In genomic region chr1:183133440-183133839, GRCm38 (mm10) we compare ENCODE assay signal across 28 mouse cellular contexts.
DNase-seq lines count a peak whose midpoint lies in the region; ATAC-seq and TF ChIP-seq lines count a peak whose summit lies in the region.
"Had no signal": no experiment of that assay in that cellular context is flagged by ENCODE, and none has a peak within 500 bp of the region (broad histone marks: within the 10 kb centered on the region; RNA-seq: fewer than 3 reads in every experiment).

No protein-coding gene starts in this region.

- H3K4me2 ChIP-seq in forebrain, embryonic 14.5 days (ENCODE audit: low read length), result no peak overlapping the region
- no peak overlapping the region for H3K4me2 ChIP-seq in lung, embryonic 16.5 days (ENCODE audit: low read depth, low read length)
- H3K4me2 ChIP-seq in stomach, postnatal 0 days (replicated peaks; ENCODE audit: low read depth), result no peak overlapping the region
- H3K4me2 ChIP-seq: embryonic facial prominence, embryonic 13.5 days; forebrain, embryonic 13.5 days; heart, embryonic 11.5 days; hindbrain, embryonic 13.5 days; midbrain, embryonic 12.5 days; neural tube, embryonic 12.5 days had no signal

- no peak overlapping the region for H3K9ac ChIP-seq in forebrain, embryonic 14.5 days (ENCODE audit: low read length)
- H3K9ac ChIP-seq in lung, embryonic 16.5 days (ENCODE audit: low read length), result no peak overlapping the region
- no peak overlapping the region for H3K9ac ChIP-seq in stomach, postnatal 0 days (ENCODE audit: low read length)
- H3K9ac ChIP-seq: embryonic facial prominence, embryonic 13.5 days; forebrain, embryonic 13.5 days; hindbrain, embryonic 13.5 days; liver, embryonic 13.5 days; midbrain, embryonic 12.5 days; neural tube, embryonic 12.5 days had no signal

- H3K36me3 ChIP-seq in forebrain, embryonic 14.5 days (ENCODE audit: control insufficient read depth, insufficient read depth, low read length), result peaks cover 5% of the 10 kb centered on the region; the same call in 1 of the 2 replicates
- H3K36me3 ChIP-seq in forebrain, embryonic 10.5 days (replicated peaks), result peaks cover 3% of the 10 kb centered on the region
- no peaks in the 10 kb centered on the region for H3K36me3 ChIP-seq in lung, embryonic 16.5 days (ENCODE audit: control insufficient read depth, insufficient read depth, low read length)
- H3K36me3 ChIP-seq in stomach, postnatal 0 days (ENCODE audit: control insufficient read depth, insufficient read depth, low read length), result no peaks in the 10 kb centered on the region
- H3K36me3 ChIP-seq: midbrain, embryonic 12.5 days; neural tube, embryonic 12.5 days had no signal

- TF ChIP-seq POLR2A in embryonic fibroblast, embryonic 13.5 days (IDR thresholded peaks at IDR 0.05; ENCODE audit: low read depth, low read length), result no peak

- ATAC-seq in forebrain, embryonic 14.5 days, result no peak
- ATAC-seq in lung, embryonic 16.5 days (ENCODE audit: low read depth), result peak; percentile 72
- ATAC-seq in stomach, postnatal 0 days (ENCODE audit: low FRiP score, low TSS enrichment), result peak; percentile 18; the same call in 1 of the 2 replicates
- ATAC-seq in erythroid progenitor cell, adult 5-6 weeks (replicated peaks; ENCODE audit: low FRiP score, poor library complexity, severe bottlenecking), result no peak
- ATAC-seq: forebrain, embryonic 13.5 days had no signal

- no peak for TF ChIP-seq CTCF in embryonic fibroblast, embryonic 13.5 days (IDR thresholded peaks at IDR 0.05; ENCODE audit: borderline replicate concordance, insufficient read depth, low read length)
- no peak for TF ChIP-seq CTCF in stomach, postnatal 0 days (IDR thresholded peaks at IDR 0.05; ENCODE audit: low read depth)

- WGBS in forebrain, embryonic 14.5 days, result 63% methylated on average over 3 of the region's 3 CpGs
- 88% methylated on average over 3 of the region's 3 CpGs for WGBS in forebrain, embryonic 10.5 days
- 48% methylated on average over 3 of the region's 3 CpGs for WGBS in lung, embryonic 16.5 days
- 76% methylated on average over 3 of the region's 3 CpGs for WGBS in stomach, postnatal 0 days

- peak; percentile 30 for DNase-seq in forebrain, embryonic 14.5 days (ENCODE audit: low spot score)
- DNase-seq in forebrain, embryonic 10.5 days (ENCODE audit: extremely low spot score, low spot score), result no peak
- DNase-seq in lung, postnatal 25 days (ENCODE audit: low spot score), result no peak
- DNase-seq in stomach, postnatal 0 days (ENCODE audit: low spot score), result no peak
- DNase-seq in left cerebral cortex, adult 8-10 months (ENCODE audit: low spot score in 2 of 2), result no peak
- DNase-seq: adrenal gland, postnatal 14 days; cerebellum, adult 11-12 months; cerebellum, adult 9-11 months; gastrocnemius, postnatal 14 days; heart, postnatal 4 days; kidney, adult 9 months; kidney, postnatal 10 days; layer of hippocampus, postnatal 36 days; liver, embryonic 13.5 days; lung, adult 2 months; right cerebral cortex, adult 18-20 months; thymus, postnatal 14 days had no signal

- H3K4me3 ChIP-seq in forebrain, embryonic 14.5 days (ENCODE audit: low read depth, low read length), result no peak overlapping the region
- no peak overlapping the region for H3K4me3 ChIP-seq in forebrain, embryonic 10.5 days
- no peak overlapping the region for H3K4me3 ChIP-seq in lung, embryonic 16.5 days (ENCODE audit: low read length)
- no peak overlapping the region for H3K4me3 ChIP-seq in embryonic fibroblast, embryonic 13.5 days (ENCODE audit: insufficient read depth, low read length)
- no peak overlapping the region for H3K4me3 ChIP-seq in stomach, postnatal 0 days (ENCODE audit: low read depth, low read length)
- H3K4me3 ChIP-seq: embryonic facial prominence, embryonic 13.5 days; erythroblast, embryonic 14.5 days; forebrain, embryonic 13.5 days; hindbrain, embryonic 13.5 days; liver, embryonic 13.5 days; midbrain, embryonic 12.5 days; myocyte; neural tube, embryonic 12.5 days had no signal

- no peak for TF ChIP-seq EP300 in stomach, postnatal 0 days (optimal IDR thresholded peaks at IDR 0.05)

- H3K27me3 ChIP-seq in forebrain, embryonic 14.5 days (replicated peaks; ENCODE audit: control insufficient read depth, insufficient read depth, low read length), result no peaks in the 10 kb centered on the region
- H3K27me3 ChIP-seq in forebrain, embryonic 10.5 days (ENCODE audit: poor library complexity, severe bottlenecking), result no peaks in the 10 kb centered on the region
- no peaks in the 10 kb centered on the region for H3K27me3 ChIP-seq in lung, embryonic 16.5 days (ENCODE audit: control insufficient read depth, insufficient read depth, low read depth, low read length)
- H3K27me3 ChIP-seq in stomach, postnatal 0 days (ENCODE audit: control insufficient read depth, insufficient read depth, low read length), result no peaks in the 10 kb centered on the region
- H3K27me3 ChIP-seq: embryonic facial prominence, embryonic 13.5 days; forebrain, embryonic 13.5 days; hindbrain, embryonic 13.5 days; liver, embryonic 13.5 days; midbrain, embryonic 12.5 days; neural tube, embryonic 12.5 days had no signal

- H3K9me3 ChIP-seq in forebrain, embryonic 14.5 days (replicated peaks; ENCODE audit: control insufficient read depth, low read length), result no peaks in the 10 kb centered on the region
- no peaks in the 10 kb centered on the region for H3K9me3 ChIP-seq in forebrain, embryonic 10.5 days
- H3K9me3 ChIP-seq in lung, embryonic 16.5 days (ENCODE audit: control insufficient read depth, low read length), result no peaks in the 10 kb centered on the region
- H3K9me3 ChIP-seq in stomach, postnatal 0 days (ENCODE audit: control insufficient read depth, low read length), result no peaks in the 10 kb centered on the region
- H3K9me3 ChIP-seq: embryonic facial prominence, embryonic 13.5 days; forebrain, embryonic 13.5 days; hindbrain, embryonic 13.5 days; liver, embryonic 13.5 days; midbrain, embryonic 12.5 days; neural tube, embryonic 12.5 days had no signal

- no peak overlapping the region for H3K27ac ChIP-seq in forebrain, embryonic 14.5 days (ENCODE audit: low read depth, low read length)
- H3K27ac ChIP-seq in forebrain, embryonic 10.5 days, result no peak overlapping the region
- H3K27ac ChIP-seq in lung, embryonic 16.5 days (ENCODE audit: low read length), result peak overlapping the region; percentile 79
- peak overlapping the region; percentile 65; the same call in 1 of the 2 replicates for H3K27ac ChIP-seq in embryonic fibroblast, embryonic 13.5 days (ENCODE audit: insufficient read depth, low read length)
- H3K27ac ChIP-seq in stomach, postnatal 0 days (replicated peaks), result 0 out of 2 replicates have a peak overlapping the region, but pooled peaks have one; percentile 18
- H3K27ac ChIP-seq: embryonic facial prominence, embryonic 13.5 days; forebrain, embryonic 13.5 days; hindbrain, embryonic 13.5 days; liver, embryonic 13.5 days; midbrain, embryonic 12.5 days; neural tube, embryonic 12.5 days had no signal

- H3K4me1 ChIP-seq in forebrain, embryonic 14.5 days (ENCODE audit: control insufficient read depth, insufficient read depth, low read length), result no peaks in the 10 kb centered on the region
- H3K4me1 ChIP-seq in forebrain, embryonic 10.5 days, result peaks cover 11% of the 10 kb centered on the region
- H3K4me1 ChIP-seq in lung, embryonic 16.5 days (replicated peaks; ENCODE audit: control insufficient read depth, insufficient read depth, low read length), result peaks cover 19% of the 10 kb centered on the region
- H3K4me1 ChIP-seq in embryonic fibroblast, embryonic 13.5 days (ENCODE audit: control insufficient read depth, insufficient read depth, low read length), result peaks cover 26% of the 10 kb centered on the region
- H3K4me1 ChIP-seq in stomach, postnatal 0 days (replicated peaks; ENCODE audit: control insufficient read depth, insufficient read depth), result no peaks in the 10 kb centered on the region; the same call in 1 of the 2 replicates

Comparison
In these comparisons a context has a peak if more than half of its experiments do, and no peak if none do; other contexts are left out.
1. ATAC-seq: peak in lung, embryonic 16.5 days (single experiment) and stomach, postnatal 0 days (single experiment); none in forebrain, embryonic 14.5 days (single experiment) and erythroid progenitor cell, adult 5-6 weeks (single experiment).
2. H3K27ac ChIP-seq: peak in lung, embryonic 16.5 days (single experiment), embryonic fibroblast, embryonic 13.5 days (single experiment) and stomach, postnatal 0 days (single experiment); none in forebrain, embryonic 14.5 days (single experiment) and forebrain, embryonic 10.5 days (single experiment).